Mouse (Mus musculus): ENCODE data around the gene Spg20.

Spg20 gene

DNA sequence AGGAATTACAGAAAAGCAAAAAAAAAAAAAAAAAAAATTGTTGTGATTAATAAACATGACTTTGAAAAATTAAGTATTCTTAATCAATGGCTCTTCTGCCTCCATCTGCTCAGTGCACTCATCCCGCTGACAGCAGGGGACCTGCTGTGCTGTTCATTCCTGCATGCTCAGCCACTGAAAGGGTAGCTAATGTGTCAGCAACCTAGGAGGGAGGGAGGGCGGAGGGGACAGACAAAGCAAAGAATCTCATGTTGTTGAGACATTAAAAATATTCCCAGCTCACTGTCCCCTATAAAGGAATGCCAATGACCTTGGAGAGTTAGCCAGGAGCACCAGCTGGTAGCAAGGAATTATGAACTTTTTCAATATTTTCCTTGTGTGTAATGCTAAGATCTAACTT is 13.9 kb upstream of the Spg20 start:
- DNase-seq, result no peak

DNA sequence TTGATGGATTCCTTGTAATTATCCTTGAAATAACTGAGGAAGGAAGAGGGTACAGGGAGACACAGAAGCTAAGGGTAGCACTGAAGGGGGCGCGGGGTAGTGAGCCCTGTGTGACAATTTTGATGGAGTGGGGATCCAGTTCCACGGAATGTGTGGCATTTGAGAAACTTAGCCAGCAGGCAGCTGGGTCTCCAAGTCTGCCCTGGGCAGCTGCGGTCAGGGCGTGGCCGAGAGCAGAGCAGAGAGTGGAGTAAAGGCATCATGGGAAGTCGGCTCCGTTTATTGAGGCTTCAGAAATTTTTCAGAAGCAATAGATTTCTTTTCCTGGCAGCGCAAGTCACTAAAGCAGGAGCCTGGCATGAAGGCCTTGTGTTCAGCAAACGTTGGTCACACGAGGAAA is 12.9 kb upstream of the Spg20 start:
- no peak for DNase-seq

DNA sequence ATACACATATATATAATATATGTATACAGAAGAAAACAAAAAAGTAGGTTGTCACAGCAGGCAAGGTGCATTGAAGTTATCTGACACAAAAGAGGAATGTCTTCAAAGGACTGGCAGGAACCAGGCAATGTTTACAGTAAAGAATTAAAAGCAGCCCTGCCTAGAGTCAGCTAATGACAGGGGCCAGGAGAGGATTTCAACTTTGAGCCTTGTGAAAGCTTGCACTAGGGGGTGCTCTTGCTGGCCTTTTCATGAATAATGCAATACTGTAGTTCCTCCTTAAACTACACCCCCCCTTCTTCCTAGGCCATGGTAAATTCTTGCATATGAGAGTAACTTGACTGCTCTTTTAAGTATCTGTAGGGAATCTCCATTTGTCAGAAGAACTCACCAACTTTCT is 10.8 kb upstream of the Spg20 start:
- no peak for DNase-seq

DNA sequence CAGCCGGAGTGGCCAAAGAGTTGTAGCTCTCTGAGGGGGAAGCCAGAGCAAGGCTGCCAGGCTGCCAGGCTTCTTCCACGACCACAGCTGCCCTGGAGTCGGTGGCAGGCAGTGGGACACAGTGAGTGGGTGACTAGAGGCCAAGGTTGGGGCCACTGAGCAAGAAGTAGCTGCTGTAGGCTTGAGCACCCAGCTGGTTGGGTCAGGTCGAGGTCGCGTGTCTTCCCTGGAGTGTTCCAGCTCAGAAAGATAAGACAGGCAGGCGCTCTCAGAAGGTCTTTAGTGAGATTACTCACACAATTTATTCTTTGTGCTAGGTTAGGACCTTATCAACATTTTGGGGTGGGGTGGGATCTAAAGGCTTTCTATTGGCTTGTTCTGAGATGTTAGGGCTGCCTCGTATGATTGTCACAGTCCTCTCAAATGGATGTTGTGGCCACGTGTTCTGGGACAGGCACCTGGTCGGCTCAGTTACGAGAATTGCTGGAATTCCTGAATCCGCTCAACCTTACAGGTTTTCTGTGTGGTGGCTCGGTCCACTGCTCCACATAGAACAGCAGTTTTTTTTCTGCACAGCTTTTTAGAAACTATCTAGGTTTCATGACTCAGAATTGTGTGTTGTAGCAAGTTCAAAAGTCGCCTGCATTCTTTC is 6.4 kb upstream of the Spg20 start:
- DNase-seq, result no peak

DNA sequence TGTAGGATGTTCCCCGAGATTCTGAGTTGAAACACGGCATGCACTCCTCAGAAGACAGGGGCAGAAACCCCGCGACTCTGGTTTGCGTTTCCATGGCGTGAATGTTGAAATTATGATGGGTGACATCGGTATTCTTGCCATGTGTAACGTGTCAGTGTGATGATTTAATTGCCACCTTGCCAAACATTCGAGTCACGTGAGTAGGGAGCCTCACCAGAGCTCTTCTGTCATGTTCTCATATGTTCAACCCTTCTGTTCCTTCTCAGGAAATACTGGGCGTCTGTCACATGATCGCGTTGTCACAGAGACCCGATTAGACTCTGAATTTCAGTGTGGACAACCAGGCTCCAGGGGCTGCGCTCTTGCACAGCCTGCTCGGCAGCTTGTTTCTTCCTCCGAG is 5.9 kb upstream of the Spg20 start:
- DNase-seq, result no peak

DNA sequence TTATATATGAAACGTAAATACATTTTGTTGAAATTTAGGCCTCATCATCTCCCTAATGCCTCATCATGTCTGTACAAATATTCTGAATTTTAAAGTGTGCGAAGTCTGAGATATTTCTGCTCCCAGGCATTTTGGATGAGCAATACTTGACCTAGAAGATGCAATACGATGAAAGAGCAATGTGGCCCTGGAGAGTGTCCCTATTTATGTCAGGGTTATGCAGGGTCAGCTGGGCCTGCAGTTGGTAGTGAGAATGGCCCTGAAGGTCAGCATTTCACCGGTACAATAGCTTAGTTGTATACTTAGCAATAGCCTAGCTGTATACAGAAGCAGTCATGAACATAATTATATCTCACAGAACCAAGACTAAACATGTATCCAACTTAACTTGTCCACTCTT is 2.8 kb upstream of the Spg20 start:
- no peak for DNase-seq

DNA sequence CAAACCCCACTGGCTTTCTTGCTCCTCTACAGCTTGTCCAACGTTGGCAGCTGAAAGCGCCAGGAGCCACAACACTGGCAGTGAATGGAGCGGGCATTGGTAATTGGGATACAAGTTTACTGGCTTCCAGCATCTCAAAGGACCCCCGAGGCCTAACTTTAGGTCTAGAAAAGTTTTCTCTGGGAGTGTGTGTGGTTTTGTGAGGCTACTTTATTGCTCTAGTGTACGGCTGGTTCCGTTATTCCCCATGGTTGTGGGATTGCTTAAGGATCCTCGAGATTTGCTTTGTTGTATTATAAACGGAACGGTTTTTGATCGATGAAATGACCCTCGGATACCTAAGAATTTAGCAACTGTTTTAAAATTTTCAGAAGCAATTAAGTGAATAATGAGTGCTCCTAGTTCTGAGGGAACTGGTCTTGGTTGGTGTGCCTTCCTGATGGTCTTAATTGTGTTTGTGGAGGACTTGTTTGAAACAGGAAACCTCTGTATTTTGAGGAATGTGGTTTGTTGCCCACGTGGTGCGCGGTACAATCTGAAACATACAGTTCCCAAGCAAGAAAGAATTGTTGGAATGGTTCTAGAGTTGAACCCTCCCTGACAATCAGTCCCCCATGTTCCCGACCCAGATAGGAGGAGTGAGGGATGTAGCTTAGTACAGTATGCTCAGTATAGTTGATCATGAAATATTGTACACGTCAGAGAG is 955 bp downstream of the Spg20 start:
- no peak for DNase-seq

DNA sequence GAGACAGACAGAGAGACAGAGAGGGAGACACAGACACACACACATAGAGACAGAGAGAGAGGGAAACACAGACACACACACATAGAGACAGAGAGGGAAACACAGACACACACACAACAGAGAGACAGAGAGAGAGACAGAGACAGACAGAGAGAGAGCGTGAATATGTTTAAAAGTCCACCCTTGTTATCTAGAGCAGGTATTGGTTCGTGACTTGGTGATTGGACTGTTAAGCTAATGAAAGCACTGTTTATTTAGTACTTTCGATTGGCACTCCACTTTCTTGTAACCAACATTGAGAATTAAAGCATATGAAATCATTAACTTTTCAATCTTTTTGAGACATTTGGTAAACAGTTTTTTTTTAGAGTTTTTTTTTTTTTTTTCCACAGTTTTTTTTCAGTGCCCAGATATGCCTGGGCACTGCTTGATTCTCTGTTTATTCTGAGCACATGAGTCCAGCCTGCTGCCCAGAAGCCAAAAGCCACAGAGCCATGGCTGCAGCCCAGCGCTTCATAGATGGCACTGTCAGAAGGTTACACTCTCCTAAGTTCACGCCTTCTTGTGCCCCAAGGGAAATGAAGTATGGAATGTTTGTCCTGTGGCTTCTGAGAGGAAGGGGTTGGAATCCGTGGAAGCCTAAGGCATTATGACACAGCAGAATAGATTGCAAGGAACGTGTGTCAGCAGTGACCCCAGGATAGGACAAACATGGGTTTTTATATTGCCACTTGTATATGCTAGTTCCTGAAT is 2.6 kb downstream of the Spg20 start:
- no peak for DNase-seq

DNA sequence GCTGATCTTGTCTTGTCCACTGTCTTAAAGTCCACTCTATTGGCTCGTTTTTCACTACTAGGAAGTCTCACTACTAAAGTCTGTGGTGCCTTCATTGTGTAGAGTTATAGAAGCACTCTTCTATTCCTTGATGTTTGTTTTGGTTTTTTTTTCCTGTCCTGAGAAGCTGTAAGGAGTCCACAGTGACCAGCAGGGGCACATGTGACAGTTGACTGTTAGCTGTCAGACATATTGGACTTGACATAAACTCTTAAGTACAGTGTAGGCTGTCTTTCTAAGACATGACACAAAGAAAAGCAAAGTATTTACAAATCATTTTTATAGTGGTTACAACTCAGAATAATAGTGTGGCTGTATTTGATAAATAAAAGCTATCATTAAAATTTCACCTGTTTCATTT is 3.2 kb downstream of the Spg20 start:
- DNase-seq, result no peak

DNA sequence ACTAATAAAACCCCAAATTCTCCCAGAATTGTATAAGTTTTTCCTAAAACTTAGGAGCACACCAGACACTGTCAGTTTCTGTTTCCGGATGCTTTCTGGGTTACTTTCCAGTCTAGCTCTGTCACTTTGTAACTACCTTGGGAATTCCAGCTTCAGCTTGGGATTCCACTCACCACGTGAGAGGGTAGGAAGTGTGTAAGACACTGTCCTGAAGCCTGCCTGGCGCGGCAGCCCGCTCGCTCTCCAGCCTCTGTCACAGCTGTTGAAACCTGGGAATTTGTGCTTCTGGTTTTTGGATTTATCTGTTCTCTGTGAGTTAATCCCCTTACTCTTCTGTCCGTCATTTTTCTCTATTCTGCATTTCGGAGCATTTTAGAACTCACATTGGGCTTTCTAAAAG is 4.1 kb downstream of the Spg20 start:
- DNase-seq, result no peak

DNA sequence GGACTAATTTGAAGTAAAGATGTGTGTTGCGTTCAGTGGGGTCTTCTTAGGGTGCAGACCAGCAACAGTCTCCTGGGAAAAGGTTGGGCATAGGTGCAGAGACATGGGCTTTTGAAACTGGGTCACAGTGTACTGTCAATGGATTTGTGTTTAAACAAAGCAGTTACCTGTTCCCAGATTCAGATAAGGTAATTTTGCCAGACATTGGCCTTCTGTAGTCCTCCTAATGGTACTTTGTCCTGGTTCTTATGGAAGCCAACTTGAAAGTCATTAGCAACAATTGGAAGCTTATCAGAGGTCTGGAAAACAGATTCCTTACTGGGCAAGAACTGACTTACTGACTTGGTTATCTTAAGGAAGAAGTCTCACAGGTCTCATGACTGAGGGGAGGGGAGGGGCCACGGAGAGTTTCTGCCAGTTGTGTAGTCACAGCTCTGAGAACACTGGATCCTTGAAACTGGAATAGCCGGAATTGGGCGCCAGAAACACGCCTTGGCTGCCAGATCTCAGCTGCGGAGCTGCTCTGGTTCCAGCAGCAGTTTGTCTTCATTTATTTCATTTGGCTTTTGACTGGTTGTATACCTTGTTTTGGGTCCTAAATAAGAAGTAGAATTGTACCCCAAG is 7.5 kb downstream of the Spg20 start:
- DNase-seq, result no peak

DNA sequence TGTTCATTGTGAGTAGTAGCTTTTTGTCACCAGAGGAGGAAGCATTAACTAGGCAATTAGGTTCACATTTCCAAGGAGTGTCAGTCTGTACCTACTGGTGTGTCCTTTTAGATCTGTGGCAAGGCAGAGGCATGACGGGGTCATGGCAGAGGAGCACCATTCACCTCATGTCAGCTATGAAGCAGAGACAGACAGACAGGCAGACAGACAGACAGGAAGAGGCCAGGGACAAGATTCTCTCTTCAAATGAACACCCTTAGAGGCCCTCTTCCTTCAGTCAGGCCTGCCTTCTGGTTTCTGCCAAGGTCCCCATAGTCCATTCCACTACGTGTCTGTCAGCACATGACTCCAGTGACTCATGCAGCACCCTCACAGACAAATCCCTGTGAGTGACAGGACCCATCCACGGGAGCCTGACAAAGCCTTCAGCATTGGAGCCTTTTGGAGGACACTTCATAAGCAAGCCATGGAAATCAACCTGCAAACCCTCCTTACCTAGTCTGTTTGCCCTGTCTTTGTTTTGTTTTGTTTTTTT is 10.5 kb downstream of the Spg20 start:
- no peak for DNase-seq

DNA sequence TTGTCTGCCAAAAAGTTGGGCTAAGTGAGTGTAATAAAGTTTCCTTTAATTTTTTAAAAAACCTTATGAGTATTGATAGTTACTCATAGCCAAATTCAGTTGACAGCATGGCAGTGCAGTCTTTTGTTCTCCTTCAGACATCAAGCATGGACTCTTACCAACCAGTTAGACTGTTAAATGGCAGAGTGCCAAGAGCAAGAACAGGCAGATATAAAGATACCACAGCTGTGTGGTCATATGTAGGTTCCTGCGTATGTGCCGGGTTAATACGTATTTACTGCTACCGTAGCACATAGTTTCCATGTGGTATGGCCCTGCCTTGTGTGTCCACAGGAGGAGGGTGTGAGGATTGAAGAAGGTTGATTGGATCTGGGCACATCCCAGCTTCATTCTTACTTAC is 11.2 kb downstream of the Spg20 start:
- no peak for DNase-seq

DNA sequence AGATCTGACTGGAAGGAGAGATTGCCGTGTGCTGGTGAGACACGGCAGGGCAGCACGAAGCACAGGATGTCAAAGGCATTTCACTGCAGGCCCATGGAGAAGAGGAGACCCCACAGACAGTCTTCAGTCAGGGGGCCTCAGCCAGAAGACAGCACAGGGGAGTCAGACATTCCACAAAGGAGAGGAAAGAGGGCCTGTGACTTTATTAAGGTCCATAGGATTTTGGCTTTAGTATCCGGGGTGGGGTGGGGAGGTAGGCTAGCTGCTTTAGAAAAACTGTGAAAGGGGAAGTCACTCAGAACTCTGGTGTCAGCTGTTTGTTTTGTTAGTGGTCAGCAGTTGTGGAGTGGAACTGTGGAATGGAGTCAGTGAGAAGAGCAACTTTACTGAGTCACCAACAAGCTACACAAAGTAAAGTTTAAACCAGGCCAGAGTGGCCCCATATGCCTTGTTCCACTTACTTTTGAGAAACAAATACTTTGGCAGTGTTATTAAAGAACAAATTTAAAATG is 17.3 kb downstream of the Spg20 start:
- no peak for DNase-seq

DNA sequence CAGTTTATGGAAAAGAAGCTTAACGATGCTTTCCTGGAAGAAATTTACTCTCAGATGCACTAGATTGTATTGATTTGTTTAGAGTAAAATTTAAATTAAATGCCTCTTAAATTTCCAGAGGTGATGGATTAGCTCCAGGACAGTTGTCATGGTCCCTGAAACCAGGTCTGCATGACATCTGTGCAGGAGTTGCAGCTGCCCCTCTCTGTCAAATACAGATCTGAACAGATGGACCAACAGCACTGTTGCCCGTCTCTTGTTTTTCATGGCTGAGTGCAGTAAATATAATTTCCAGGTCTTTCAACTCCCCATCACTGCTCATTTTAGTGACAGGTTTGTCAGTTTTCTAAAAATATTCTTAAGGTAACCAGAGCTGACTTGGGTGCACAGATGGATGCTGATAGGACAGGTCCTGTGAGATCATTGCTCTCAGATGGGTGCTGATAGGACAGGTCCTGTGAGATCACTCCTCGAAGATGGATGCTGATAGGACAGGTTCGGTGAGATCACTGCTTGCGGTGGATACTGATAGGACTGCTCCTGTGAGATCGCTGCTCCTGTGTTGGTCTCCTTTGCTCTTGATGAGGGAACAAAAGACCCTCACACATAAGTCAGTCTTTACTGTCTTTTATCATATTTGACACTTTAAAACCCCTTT is 19.8 kb downstream of the Spg20 start:
- DNase-seq, result no peak

DNA sequence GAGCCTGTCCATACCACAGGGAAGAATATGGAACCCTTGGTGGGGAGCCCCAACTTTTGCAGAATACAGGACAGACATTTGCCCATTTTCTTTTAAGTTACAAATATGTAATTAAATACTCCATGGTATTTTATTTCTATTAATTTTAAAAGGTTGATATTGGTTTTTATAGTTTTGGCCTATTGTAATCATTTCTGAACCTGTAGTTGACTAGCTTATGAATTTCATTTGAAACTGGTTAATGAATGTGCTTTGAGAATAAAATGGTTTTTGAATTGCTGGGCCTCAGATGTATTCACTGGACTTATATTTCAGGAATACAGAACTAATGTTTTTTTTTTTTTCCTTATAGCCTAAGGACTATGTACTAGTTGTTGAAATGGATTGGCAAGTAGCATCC is 25.1 kb downstream of the Spg20 start, which contains the start of gene Ccdc169:
Gene Ccdc169, plus strand, starts transcription at position 301 of the 400 bp plus-strand sequence.
- DNase-seq, result no peak

DNA sequence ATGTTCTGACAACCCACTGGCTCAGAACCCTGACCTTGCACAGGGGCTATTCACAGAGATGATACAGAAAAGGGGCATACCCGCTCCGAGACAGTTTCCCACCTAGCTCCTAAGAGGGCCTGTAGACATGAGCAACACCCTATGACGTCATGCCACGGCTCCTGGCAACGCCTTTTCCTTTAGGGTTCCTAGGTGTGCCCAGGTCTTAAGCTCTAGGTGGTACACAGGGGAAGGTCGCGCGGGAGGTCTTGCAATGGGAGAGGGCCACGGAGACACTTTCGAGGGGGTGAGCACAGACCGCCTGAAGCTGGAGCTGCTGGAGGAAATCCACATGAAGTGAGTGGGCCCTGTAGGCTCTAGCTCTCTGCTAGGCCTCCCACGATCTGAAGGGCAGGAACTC is 27.9 kb downstream of the Spg20 start:
- no peak for DNase-seq

DNA sequence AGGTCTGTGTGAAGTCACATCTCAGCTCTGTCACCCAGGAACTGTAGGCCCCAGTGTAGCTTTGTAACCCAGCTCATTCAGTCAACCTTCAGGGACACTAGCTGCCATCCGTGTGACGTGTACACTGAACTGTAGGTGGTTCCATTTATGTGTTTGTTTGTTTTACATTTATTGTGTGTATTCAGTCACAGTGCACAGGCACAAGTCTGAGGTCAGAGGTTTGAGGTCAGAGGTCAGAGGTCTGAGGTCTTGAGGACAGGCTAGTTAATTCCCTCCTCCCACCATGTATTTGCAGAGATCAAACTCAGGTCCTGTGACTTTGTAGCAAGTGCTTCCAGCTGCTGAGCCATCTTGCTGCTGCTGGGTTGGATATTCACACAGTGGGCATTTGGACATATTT is 29.5 kb downstream of the Spg20 start:
- no peak for DNase-seq

DNA sequence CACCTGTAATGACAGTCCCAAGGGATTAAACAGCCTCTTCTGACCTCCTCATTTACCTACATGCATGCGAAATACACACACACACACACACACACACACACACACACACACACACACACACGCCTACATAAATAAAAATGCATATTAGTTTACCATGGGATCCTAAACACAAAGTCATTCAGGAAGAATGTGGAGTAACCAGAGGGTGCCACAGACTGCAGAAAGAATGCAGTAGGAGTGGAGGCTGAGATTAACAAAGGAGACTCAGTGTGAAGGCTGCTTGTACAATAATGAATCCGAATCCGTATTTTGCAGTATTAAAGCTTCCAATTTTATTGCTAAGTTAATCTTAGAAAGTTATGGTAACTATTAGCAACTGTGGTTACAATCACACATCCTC is 33.0 kb downstream of the Spg20 start:
- no peak for DNase-seq

DNA sequence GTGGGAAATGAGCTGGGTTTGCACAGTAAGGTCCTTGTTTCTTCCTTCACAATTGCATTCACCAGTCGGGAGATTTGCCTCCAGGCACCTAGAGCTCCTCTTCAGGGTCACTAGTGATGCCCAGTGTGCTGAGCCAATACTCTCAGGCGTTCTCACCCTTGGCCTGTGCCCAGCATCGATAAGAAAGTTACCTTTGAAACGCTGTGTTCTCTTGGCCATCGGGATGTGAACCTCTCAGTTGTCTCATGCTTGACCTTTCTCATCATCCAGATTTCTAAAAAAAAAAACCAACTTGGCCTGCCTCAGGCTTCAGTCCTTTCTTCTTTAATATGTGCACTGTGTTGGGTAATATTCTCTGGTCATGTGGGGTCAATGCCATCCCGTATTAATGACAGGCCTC is 34.5 kb downstream of the Spg20 start:
- no peak for DNase-seq

DNA sequence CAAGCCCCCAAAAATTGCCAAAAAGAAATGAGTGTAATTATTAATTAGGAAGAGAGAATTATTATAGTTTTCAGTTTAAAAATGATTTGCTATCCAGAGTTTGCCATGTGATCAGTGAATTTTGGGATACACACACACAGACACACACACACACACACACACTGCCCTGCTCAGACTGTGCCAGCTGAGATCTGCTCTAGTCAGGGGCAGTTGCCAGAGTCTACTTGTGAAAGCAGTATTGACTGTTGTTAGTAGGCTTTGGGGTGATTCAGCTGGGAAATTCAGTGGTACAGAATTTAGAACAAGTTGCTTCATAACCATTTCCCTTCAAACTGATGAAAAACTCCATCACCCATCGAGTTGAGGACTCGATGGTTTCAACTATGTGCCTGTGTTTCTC is 35.2 kb downstream of the Spg20 start:
- no peak for DNase-seq

DNA sequence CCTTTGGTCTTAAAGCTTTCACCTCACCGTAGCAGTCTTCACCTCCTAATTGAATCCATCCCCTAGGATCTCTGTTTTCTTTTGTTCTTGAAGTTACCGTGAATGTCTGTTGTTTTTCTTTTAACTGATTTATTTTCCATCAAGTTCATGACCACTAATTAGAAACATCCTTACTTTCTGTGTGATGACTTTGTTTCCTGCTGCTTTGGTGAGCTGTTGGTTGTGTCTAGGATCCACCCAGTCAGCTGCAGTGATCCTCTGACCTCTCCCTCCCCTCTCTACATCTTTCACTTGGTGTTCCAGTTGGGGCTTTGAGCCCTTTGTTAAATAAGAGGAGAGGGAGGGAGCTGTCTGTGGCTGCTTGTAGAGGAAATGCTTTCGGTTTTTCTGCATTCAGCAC is 36.2 kb downstream of the Spg20 start:
- DNase-seq, result no peak
